Mouse (Mus musculus) urinary bladder, postnatal 0 days (tissue): ENCODE data around the gene Olfr837. TPM values are rescaled to one million over a fixed set of nuclear protein-coding genes. Genes with fewer than 3 reads are reported as not detected.

Experiments used
- polyA plus RNA-seq: library from polyadenylated mRNA; unstranded; fragments of >200 nt; fragmentation: Nextera tagmentation; extraction: Ambion mirVana; gene quantifications from 2 replicates; pipeline ENCODE4 v1.2.1, GENCODE M21; 2015

Olfr837 gene
- not detected in 2 replicates for polyA plus RNA-seq

GRCm38 (mm10) chr9:19136017-19136416 is at the start of gene Olfr837:
Olfr837 (plus strand) TSS chr9:19136317.

GRCm38 (mm10) chr9:19120082-19120481 is 16.0 kb upstream of the Olfr837 start, which contains the start of gene Olfr836:
Olfr836 (plus strand) TSS chr9:19120382.

GRCm38 (mm10) chr9:19177212-19177611 is 41.1 kb downstream of the Olfr837 start, which contains the start of gene Olfr839-ps1:
Olfr839-ps1 (minus strand) TSS chr9:19177312.

Other genes starting within 250 kb of the Olfr837 start
- not detected in 2 replicates for gene Olfr832, start 199.2 kb upstream of the Olfr837 start, polyA plus RNA-seq
- gene Olfr834, start 148.3 kb upstream of the Olfr837 start, polyA plus RNA-seq = not detected in 2 replicates
- not detected in 2 replicates for gene Olfr835, start 103.6 kb upstream of the Olfr837 start, polyA plus RNA-seq
- not detected in 2 replicates for gene Olfr836, start 15.9 kb upstream of the Olfr837 start, polyA plus RNA-seq
- not detected in 2 replicates for gene Olfr839-ps1, start 41.0 kb downstream of the Olfr837 start, polyA plus RNA-seq
- gene Olfr843, start 115.7 kb downstream of the Olfr837 start, polyA plus RNA-seq = not detected in 2 replicates
- gene Olfr844, start 180.0 kb downstream of the Olfr837 start, polyA plus RNA-seq = not detected in 2 replicates
- gene Olfr845, start 200.1 kb downstream of the Olfr837 start, polyA plus RNA-seq = not detected in 2 replicates
- gene Olfr846, start 227.7 kb downstream of the Olfr837 start, polyA plus RNA-seq = not detected in 2 replicates
- gene Olfr847, start 242.4 kb downstream of the Olfr837 start, polyA plus RNA-seq = not detected in 2 replicates